7 mouse cellular contexts compared by ENCODE assay signal in genomic region chr9:105395218-105395627, GRCm38 (mm10). TPM values are rescaled to one million over a fixed set of nuclear protein-coding genes. Genes with fewer than 3 reads are reported as not detected.
DNase-seq lines count a peak whose midpoint lies in the region; ATAC-seq lines count a peak whose summit lies in the region.

Aste1 (plus strand) TSS chr9:105395392.
Nek11 (minus strand) TSS chr9:105395524.

- H3K27me3 ChIP-seq in intestine, embryonic 15.5 days (replicated peaks) = no peaks in the 10 kb centered on the region; the same call in 1 of the 2 replicates
- peaks cover 4% of the 10 kb centered on the region; the same call in 1 of the 2 replicates for H3K27me3 ChIP-seq in midbrain, embryonic 10.5 days (ENCODE audit: low read depth, poor library complexity, severe bottlenecking)

- H3K36me3 ChIP-seq in intestine, embryonic 15.5 days = no peaks in the 10 kb centered on the region
- H3K36me3 ChIP-seq in midbrain, embryonic 10.5 days = peaks cover 27% of the 10 kb centered on the region

- H3K4me2 ChIP-seq in intestine, embryonic 15.5 days (replicated peaks) = peak within 1 kb of the TSS; percentile 79

- DNase-seq in adrenal gland, adult 2 months = peak; percentile 97
- DNase-seq in embryo, embryonic 11.5 days (ENCODE audit: low read depth, low spot score) = peak; percentile 89
- peak; percentile 88 to 92 for DNase-seq in gastrocnemius, postnatal 36 days
- peak; percentile 91 to 94 for DNase-seq in left cerebral cortex, postnatal 25 days (ENCODE audit: low spot score in 2 of 2)
- DNase-seq in midbrain, embryonic 10.5 days (ENCODE audit: low spot score) = peak; percentile 93
- peak; percentile 88 for DNase-seq in right cerebral cortex, postnatal 4 days

- under 1% methylated on average over 44 of the region's 44 CpGs for WGBS in intestine, embryonic 15.5 days
- WGBS in midbrain, embryonic 10.5 days = under 1% methylated on average over 44 of the region's 44 CpGs

- intact Hi-C loops in gastrocnemius, postnatal 36 days (cut with DNase I) = loop anchor here (10.0 kb wide), 1 partner anchor 340 kb away; the partner anchor contains the start of gene Mrpl3
- intact Hi-C loops in left cerebral cortex, postnatal 25 days (cut with DNase I) = loop anchor here (10.0 kb wide), 1 partner anchor 220 kb away; no protein-coding TSS in a partner anchor

- ATAC-seq in intestine, embryonic 15.5 days = peak; percentile 99

- H3K9me3 ChIP-seq in intestine, embryonic 15.5 days = no peaks in the 10 kb centered on the region
- no peaks in the 10 kb centered on the region for H3K9me3 ChIP-seq in midbrain, embryonic 10.5 days (replicated peaks)

- H3K4me1 ChIP-seq in intestine, embryonic 15.5 days (replicated peaks) = 0 out of 2 replicates have a peak, but pooled peaks cover 3% of the 10 kb centered on the region
- peaks cover 27% of the 10 kb centered on the region for H3K4me1 ChIP-seq in midbrain, embryonic 10.5 days

- H3K9ac ChIP-seq in intestine, embryonic 15.5 days = peak within 1 kb of the TSS; percentile 69

- peak within 1 kb of the TSS; percentile 65 for H3K4me3 ChIP-seq in intestine, embryonic 15.5 days (replicated peaks)
- peak within 1 kb of the TSS; percentile 77 for H3K4me3 ChIP-seq in midbrain, embryonic 10.5 days

- H3K27ac ChIP-seq in intestine, embryonic 15.5 days = peak within 1 kb of the TSS; percentile 94
- H3K27ac ChIP-seq in midbrain, embryonic 10.5 days (replicated peaks) = peak within 1 kb of the TSS; percentile 87

RNA-seq across cellular contexts. Expression of gene Aste1, which starts in this region (rescaled TPM):
- 10 to 100 TPM; 10.7 to 13.6 TPM for total RNA-seq in adrenal gland, adult 2 months (2021)
- polyA plus RNA-seq in adrenal gland, adult 2 months (2012; rRNA removed) = 2.8 and 3.0 TPM in 2 replicates
- total RNA-seq in gastrocnemius, postnatal 36 days (2021) = 1 to 10 TPM; 1.7 to 1.8 TPM
- 12.4 and 15.4 TPM in 2 replicates for polyA plus RNA-seq in intestine, embryonic 15.5 days (2015; fragmentation: Nextera tagmentation; extraction: Ambion mirVana)
- 10 to 100 TPM in 1 of 2 experiments, 1 to 10 TPM in 1; 9.1 to 11.1 TPM for total RNA-seq in left cerebral cortex, postnatal 25 days (2021)
- polyA plus RNA-seq in midbrain, embryonic 10.5 days (2016; fragmentation: Nextera tagmentation; extraction: Ambion mirVana) = 14.9 and 15.1 TPM in 2 replicates

RNA-seq across cellular contexts. Expression of gene Nek11, which starts in this region (rescaled TPM):
- under 1 TPM; 0.14 to 0.24 TPM for total RNA-seq in adrenal gland, adult 2 months (2021)
- 0.03 TPM in 1 of 2 replicates, not detected in the other for polyA plus RNA-seq in adrenal gland, adult 2 months (2012; rRNA removed)
- not detected for total RNA-seq in gastrocnemius, postnatal 36 days (2021)
- 0.18 and 0.20 TPM in 2 replicates for polyA plus RNA-seq in intestine, embryonic 15.5 days (2015; fragmentation: Nextera tagmentation; extraction: Ambion mirVana)
- 1 to 10 TPM; 1.8 to 2.1 TPM for total RNA-seq in left cerebral cortex, postnatal 25 days (2021)
- 0.37 and 0.44 TPM in 2 replicates for polyA plus RNA-seq in midbrain, embryonic 10.5 days (2016; fragmentation: Nextera tagmentation; extraction: Ambion mirVana)

Comparison
In these comparisons a context has a peak if more than half of its experiments do, and no peak if none do; other contexts are left out.
1. Peak in every context shown above with its lines: DNase-seq, ATAC-seq, H3K4me3 ChIP-seq and H3K27ac ChIP-seq.